Mouse (Mus musculus) c-Kit-positive CD71-positive TER-119-negative erythroid progenitor cells, embryonic 14.5 days (primary cell): ENCODE data around the gene Dctn3.
"Not testable (repeated sequence)": the region's sequence is repeated elsewhere in the genome, so short reads cannot be mapped to it uniquely, and the experiment has no call there.

Experiments
- DNase-seq: peaks from one replicate; pipeline ENCODE4 v3.0.0-alpha.2; 2013; ENCODE audit warnings: low read depth

Gene Dctn3

DNA sequence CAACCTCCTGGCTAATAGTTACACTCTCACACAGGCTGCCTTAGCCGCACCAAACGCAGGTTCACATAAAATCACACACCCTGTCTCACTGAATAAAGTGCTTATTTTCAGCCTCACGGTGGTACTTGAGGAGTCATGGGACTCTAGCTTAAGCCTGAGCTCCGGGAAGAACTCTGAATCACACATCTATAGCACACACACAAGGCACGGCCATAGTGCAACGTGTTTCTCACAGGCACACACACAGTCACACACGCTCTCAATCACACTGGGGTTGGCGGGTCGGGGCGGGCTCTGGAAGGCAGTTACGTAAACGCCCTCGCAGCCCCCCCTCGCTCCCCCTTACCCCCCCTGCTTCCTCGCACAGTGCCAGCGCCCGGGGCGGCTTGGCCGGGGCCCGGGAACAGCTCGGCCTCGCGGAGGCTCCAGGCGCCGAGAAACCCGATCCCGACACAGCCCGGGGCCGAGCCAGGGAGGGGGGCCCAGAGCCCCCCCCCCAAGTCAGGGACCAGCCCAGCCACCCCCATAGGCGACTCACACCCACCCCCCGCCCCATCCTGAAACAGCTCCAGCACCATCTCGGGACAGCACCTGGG is 24.5 kb downstream of the Dctn3 start:
- DNase-seq = not testable (repeated sequence)

DNA sequence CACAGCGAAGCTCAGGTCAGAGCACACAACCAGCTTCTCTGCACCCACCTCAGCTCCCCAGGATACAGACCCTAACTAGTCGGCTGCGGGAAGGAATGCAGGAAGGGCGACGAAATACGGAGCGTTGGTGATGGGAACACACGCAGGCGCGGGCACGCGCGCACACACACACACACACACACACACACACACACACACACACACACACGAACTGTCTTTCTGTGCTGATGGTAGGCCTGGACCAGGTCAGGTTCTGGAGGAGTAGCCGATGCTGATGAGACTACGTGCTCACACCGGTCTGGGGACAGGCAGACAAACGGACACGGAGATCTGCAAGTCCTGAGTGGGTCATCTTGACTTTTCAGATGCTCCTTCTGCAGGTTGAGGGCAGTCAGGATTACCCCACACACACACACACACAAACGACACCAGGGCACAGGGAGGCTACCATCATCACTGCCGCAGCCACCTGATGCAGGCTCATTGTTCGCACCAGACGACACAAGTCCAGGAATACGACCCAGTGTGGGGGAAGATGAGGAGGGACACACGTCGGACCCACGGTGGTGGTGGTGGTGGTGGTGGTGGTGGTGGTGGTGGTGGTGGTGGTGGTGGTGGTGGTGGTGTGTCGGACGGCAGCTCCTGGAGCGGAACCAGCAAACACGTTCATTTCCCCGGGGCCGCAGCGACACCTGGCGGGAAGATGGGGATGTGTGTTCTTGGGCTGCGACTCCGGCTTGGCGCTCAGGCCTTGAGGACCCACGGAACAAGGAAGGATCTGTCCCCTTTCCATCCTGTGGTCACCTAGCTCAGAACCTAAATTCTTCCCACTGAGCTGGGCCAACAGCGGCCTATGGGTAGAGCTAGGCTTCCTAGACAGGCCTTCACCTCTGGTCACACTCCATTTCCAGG is 25.8 kb downstream of the Dctn3 start, which contains the start of gene Cntfr:
Cntfr (minus strand) TSS at position 160 of the 912 bp plus-strand sequence.
- peak; percentile 44 for DNase-seq

DNA sequence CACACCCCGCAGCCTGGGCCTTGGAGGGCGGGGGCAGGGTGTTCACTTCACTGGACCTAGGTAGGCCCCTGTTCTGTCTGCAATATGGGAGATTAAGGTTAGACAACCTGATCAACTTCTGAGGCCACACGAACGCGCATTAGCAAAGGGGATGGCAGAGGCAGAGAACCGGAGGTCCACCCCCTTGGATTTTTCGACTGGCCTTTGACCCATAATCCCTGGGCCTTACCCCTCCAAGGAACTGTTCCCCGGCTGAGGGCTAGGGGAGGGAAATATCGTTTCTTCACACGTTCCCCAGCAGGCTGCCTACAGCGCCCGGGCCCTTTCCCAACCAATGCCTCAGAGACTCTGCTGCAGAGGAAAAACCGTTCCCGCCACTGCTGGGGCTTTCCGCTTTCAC is 26.5 kb downstream of the Dctn3 start:
- not testable (repeated sequence) for DNase-seq

DNA sequence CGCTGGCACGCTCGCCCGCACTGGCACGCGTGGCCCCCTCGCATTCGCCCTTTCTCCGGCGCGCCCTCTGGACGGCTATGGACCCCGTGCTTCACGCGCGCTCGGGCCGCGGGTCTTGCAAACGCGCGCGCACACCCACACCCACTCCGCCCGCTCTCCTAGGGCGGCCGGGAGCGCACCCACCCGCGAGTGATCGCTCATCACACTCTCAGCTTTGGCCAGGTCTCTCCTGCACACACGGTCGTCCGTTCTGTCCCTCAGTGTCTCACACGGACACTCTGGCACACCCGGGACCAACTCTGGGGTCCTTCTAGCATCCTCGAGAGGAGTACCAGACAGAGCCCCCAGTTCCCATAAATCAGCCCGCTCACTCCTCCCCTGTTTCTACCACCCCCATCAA is 27.2 kb downstream of the Dctn3 start:
- DNase-seq = not testable (repeated sequence)

DNA sequence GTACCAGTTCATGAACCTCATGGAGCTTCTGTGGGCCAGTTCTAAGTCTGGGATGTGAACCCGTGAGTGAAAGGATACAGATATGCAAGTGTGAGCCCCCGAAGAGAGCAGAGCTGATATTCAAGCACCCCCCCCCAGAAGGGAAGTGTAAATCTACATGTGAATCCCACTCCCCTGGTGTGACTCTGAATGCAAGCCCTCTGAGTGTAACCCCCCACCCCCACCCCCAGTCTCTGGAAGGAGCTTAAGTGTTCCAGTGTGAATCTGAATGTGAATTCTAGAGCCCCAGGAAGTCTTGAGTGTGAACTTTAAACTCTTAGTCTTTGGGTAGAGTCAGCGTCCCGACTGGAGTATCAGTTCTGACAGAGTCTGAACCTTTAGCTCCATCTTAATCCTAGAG is 29.5 kb downstream of the Dctn3 start:
- not testable (repeated sequence) for DNase-seq

DNA sequence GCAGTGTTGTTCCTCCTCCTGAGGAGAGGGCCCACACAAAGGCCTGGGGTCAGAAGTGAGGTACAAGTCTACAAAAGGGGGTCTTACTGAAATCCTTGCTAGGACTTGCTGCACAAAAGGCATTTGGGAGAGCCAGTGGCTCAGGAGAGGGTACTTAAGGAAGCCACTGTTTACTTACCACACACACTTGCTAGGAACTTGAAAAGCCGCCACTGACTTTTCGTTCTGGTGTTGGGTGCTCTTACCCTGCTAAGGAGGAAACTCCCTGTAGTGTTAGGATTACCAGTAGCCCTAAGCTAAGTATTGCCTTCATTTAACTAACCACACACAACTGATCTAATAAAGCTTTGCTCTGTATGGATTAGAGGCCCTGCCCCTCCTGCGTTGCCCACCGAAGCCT is 33.0 kb downstream of the Dctn3 start:
- DNase-seq = not testable (repeated sequence)

DNA sequence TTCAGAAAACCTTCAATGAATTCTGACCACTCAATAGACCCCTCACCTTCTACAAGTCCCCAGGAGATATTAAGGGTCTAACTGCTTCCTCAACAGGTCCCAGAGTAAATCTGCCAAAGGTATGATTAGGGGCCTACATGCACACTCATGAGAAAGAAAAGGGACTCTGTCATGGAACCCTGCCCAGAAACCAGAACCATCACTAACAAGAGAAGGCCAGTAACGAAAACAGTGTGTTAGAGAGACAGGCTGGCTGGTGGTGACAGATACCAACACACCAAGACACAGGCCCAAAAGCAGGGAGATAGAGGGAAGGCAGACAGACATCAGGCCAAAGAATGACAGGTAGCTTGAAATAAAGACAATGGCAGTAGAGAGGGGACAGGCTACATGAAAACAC is 34.4 kb downstream of the Dctn3 start:
- DNase-seq = not testable (repeated sequence)

DNA sequence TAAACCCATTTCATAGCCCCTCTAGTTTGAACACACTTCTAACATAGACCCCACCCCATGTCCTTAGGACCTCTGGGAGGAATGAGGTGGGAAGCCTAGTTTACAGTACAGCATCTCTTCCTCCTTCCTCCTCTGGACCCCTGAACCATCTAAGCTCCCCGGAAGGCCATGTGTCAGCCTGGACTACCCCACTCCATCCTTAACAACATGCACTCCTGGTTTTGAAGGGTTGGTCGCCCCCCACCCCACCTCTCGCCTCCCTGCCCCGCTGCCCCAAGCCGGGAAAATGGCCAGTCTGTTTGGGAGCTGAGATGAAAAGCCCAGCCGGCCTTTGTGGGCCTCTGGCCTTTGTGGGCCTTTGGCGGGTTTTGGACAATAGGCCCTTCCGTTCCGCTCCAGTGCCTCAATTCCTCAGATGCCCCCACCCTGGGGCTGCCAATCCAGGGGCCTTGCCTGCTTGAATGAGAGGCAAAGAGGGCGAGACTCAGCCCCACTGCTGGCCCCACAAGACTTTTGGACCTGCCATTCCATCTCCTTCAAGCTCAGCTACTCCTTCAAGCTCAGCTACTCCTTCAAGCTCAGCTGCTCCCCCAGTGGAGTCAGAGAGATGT is 37.0 kb downstream of the Dctn3 start:
- DNase-seq = not testable (repeated sequence)

DNA sequence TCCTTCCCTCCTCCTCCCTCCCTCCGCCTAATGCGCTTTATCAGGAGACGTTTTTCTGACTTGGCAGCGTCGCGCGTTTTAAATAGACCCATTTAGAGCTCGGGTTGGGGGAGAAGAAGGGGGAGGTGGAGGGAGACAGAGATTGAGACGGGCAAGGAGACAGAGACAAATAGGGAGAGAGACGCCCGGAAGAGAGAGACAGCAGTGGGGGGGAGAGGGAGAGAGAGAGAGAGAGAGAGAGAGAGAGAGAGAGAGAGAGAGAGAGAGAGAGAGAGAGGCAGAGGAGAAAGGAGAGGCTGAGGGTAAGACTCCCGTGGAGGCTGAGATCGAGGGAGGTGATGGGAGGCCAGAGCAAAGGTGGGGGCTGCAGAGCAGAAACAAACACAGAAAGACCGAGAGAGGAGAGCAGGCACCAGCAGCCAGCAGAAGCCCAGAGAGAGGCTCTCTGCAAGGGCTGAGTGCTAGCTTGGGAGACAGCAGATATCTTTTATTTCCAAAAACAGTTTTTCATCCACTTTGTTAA is 38.0 kb downstream of the Dctn3 start:
- DNase-seq = not testable (repeated sequence)

DNA sequence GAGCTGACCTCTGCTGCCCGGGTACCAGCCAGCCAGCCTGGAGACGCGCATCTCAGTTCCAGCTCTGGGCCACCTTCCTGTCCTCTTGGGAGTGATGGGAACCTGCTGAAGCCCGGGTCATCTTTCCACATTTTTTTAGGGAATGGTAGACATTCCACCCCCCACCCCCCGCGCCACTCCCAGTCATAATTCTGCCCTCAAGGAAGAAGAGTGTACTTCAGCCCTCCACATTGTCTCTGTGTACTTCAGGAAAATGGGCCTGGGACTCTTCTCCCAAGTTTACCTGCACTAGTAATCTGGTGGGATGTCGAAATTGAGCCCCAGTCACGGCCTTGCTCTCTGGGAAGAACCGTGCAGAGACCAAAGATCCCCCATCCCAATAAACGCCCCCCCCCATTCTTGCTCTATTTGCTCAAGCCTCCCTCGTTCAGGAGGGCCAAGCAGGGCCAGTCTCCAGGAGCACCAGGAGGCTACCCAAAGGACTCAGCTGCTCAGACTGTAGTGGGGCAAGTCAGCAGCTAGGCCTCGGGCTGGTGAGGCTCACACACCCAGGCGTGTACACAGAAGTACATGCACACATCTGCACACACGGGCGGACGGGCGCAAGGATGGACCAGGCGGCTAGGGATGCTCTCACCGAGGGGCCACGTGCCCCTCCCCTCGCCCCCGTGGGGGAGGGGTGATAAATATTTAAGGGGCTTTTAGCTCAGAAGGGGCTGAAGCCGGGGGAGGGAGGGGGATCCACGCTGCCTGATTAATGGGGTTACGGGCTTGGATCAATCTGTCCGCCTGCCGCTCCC is 38.6 kb downstream of the Dctn3 start:
- not testable (repeated sequence) for DNase-seq

DNA sequence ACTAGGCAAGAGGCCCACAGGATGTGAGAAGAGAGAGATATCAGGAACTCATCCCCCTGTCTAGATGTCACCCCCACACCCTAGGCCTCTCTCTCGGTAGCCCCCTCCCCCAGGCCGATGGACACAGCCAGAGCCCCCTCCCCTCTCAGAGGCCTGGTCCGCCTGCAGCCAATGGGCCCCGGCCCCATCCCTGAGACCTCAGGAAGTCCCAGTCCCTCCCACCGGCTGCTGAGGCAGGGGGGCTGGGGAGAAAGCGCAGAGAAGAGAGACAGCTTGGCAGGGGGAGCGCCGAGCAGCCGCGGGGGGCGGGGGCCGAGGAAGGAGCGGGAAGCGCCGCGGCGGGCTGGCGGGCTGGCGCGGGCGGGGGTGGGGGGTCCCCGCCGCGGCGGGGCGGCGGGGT is 39.7 kb downstream of the Dctn3 start:
- not testable (repeated sequence) for DNase-seq

DNA sequence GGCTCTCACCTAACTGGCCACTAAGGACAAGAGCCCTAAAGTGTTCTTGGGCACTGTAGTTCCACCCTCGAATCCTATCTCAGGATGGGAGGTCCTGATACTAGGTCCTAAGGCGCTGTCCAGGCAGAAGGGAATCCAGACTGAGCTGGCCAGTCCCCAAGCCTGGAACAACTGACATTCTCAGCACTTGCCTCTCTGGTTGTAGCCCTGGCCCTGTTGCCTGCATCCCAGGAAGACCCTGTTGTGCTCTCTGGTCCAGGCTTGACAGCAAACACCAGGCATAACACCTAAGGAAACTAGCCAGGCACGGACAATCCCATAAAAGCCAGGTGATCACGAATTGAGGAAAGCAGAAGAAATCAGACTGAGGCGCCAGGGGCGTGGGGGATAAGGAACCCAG is 40.2 kb downstream of the Dctn3 start:
- no peak for DNase-seq

DNA sequence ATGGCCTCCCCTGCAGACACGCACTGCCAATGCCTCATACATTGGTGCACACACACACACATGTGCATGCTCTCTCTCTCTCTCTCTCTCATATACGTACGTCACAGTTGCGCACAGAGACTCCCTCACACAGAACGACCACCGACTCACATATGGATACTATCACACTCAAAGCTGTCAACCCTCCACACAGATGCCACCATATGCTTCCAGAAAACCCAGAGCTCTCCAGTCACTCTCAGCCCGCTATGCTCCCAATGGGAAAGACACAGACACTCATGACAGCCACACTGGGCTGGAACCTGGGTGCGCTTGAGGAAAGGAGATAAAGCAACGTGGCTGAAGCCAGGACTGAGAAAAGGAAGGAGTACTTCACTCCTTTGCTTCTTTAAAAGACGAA is 41.0 kb downstream of the Dctn3 start:
- DNase-seq = no peak

DNA sequence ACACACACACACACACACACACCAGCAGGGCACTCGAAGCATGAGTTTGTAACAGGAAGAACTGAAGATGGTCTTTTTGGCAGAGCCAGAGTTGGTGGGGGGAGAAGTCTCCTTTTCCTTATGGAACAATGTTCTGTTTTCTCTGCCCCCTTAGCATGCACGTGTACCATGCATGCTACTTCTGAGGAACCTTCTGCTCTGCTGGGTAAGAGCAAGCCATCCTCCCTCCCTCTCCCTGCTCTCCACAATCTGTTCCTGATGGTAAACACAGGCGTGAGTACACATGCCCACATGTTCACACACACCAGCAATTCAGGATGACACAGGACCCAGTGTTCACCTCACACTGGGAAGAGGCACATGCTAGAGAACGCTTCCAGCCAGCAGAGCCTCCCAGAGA is 41.8 kb downstream of the Dctn3 start:
- DNase-seq = no peak

DNA sequence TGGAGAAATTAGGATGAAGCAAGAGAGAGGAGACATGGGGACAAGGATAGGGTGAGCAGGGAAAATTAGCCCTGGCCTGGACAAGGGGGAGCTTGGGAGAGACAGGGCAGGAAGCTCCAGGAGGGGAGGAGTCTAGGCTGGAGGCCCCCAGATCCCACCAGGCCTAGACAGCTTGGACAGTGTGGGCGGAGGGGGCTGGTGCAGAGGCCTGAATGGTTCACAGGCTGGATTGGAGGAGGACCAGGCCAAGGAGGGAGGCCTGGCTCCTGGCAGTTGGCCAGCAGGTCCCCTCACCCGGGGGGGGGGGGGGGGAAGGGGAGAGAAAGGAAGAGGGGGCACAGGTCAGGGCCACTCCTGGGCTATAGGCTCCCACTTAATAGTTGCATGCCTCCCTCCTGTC is 43.7 kb downstream of the Dctn3 start:
- DNase-seq = no peak

DNA sequence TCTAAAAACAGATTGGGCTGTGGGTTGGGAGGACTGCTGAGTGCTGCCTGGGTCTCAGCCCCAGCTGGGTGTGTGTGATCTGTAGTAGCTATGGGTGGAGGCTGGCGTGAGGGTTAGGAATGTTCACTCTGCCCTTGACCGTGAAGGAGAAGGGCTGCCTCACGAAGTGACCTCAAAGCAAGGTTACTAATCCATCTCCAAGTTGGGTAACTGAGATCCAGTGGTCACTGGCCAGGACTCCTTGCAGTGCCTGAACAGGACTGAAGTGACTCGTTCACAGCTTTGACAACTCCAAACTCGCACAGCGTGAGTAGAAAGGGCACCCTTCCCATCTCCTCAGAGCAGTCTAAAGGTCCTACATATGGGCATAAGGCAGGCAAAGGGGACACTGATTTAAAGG is 44.1 kb downstream of the Dctn3 start:
- DNase-seq = no peak

DNA sequence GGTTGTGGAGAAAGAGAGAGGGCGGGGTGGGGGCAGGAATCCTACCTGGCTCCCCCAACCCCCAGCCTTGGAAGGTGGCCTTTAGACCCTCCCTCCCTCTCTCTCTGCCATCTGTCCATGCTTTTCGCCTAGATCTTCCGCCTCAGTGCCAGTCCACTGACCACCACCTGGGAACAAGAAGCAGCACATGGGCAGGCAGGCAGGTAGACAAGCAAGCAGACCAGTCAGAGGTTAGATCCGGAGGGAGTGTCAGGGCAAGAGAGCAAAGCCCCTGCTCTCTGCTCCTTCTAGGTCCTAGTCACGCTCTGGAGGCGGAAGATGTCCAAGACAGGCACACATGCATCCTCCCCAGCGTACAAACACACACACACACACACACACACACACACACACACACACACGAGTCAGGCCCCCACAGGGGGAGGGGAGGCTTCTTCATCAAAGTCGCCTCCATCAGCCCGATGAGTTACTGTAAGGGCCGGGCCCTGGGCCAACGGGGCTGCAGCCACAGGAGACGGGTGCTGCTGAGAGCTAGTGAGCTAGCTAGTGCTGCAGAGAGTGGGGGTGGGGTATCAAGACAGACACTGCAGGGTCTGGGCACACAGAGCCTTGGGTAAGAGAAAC is 45.9 kb downstream of the Dctn3 start:
- no peak for DNase-seq

DNA sequence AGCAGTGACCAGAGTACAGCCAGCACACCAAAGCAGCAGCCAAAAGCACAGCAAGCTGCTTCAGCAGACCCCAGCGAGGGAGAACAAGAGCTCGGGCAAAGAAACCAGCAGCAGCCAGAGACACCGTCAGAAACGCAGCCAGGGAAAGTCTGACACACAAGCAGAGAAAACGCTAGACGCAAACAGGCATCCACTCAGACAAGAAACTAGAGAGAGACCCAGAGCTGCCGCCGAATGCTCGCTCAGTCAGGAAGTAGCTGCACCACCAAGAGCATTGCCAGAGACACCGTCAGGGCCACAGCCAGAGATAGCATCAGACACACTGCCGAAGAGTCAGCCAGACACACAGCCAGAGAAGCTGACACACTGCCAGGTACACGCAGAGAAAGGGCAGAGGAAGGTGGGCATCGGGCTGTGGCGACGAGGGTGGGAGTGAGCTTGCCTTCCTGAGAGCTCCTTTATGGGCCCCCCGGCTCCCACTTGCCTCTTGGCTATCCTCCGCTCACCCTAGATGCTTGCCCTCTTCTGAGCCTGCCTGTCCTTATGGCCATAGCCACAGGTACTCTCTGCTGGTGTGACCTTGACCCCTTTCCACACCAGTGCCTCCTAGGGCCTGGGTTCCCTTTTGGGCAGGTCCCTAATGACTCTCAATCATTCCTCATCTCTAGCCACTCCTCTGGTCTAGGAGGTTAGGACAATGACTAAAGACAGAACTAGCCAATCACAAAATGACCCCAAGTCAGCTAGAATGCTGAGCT is 46.5 kb downstream of the Dctn3 start:
- no peak for DNase-seq

DNA sequence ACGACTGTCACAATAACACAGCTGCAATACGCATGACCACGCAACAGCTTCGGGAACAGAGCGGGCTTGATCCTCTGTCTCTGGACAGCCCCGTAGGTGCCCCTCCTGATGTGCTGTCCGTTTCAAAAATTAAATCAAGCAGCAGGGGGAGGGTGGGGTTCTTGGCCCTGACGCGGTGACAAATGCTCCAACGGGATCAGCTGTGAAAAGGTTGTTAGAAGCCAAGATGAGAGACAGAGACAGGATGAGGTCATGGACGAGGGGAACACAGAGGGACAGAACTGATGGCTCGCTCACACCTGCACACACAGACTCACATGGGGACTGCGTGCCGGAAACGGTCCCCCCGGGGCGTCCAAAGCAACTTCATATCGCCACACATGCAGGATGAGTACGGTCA is 49.8 kb downstream of the Dctn3 start:
- no peak for DNase-seq

DNA sequence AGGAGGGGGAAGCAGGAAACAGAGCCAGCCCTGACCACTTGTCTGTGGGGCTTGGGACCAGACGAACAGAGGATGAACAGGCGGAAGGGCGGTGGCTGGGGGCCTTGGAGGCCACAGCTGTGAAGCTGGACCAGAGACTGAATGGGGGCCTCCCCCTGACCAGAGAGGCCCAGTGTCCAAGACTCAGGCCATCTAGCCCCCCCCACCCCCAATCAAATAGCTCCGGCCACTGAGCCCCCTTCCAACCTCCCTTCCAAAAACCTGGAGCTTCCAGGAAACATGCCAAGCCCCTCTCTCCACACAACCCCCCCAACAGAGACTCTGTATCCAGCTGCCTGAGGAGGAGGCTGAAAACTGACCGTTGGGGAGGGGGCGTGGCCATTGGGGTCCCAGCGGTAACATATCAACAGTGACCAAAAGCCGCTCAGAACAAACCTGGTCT is 50.4 kb downstream of the Dctn3 start:
- no peak for DNase-seq
